Mouse (Mus musculus) induced T-regulatory cell, adult 2 months (primary cell): Measurements from ENCODE around the gene Cd3e.

Experiments used
- DNase-seq: peaks from one replicate; pipeline ENCODE4 v3.0.0-alpha.2; 2012; ENCODE audit warnings: low read depth

Cd3e gene

GRCm38 (mm10) chr9:45015841-45016240 is 6.4 kb upstream of the Cd3e start:
- DNase-seq = peak; percentile 42

GRCm38 (mm10) chr9:45014879-45015278 is 5.5 kb upstream of the Cd3e start:
- peak; percentile 74 for DNase-seq

GRCm38 (mm10) chr9:45011291-45011690 is 1.9 kb upstream of the Cd3e start:
- DNase-seq = no peak

GRCm38 (mm10) chr9:45010461-45010860 is 1.0 kb upstream of the Cd3e start:
- DNase-seq = peak; percentile 82

GRCm38 (mm10) chr9:45008342-45008741 is 1.1 kb downstream of the Cd3e start:
- DNase-seq = peak; percentile 68

- DNase-seq = peak; percentile 51
Observed at GRCm38 (mm10) chr9:45007404-45007803, 2.0 kb downstream of the Cd3e start.

GRCm38 (mm10) chr9:45000249-45000648 is 9.2 kb downstream of the Cd3e start:
- DNase-seq = no peak

GRCm38 (mm10) chr9:44999776-45000175 is 9.7 kb downstream of the Cd3e start:
- DNase-seq = no peak

GRCm38 (mm10) chr9:44999171-44999570 is 10.3 kb downstream of the Cd3e start:
- no peak for DNase-seq

GRCm38 (mm10) chr9:44998138-44998537 is 11.3 kb downstream of the Cd3e start:
- DNase-seq = peak; percentile 42

GRCm38 (mm10) chr9:44996590-44996989 is 12.8 kb downstream of the Cd3e start:
- no peak for DNase-seq

GRCm38 (mm10) chr9:44994962-44995361 is 14.5 kb downstream of the Cd3e start:
- DNase-seq = no peak

GRCm38 (mm10) chr9:44993268-44993667 is 16.2 kb downstream of the Cd3e start:
- no peak for DNase-seq

GRCm38 (mm10) chr9:44992271-44992670 is 17.2 kb downstream of the Cd3e start:
- DNase-seq = no peak

GRCm38 (mm10) chr9:44991821-44992220 is 17.6 kb downstream of the Cd3e start:
- no peak for DNase-seq

GRCm38 (mm10) chr9:44986976-44987375 is 22.5 kb downstream of the Cd3e start:
- DNase-seq = no peak

GRCm38 (mm10) chr9:44986242-44986781 is 23.1 kb downstream of the Cd3e start:
- DNase-seq = peak; percentile 99

- peak; percentile 80 for DNase-seq
Observed at GRCm38 (mm10) chr9:44985721-44986161, 23.7 kb downstream of the Cd3e start.

- peak; percentile 40 for DNase-seq
Observed at GRCm38 (mm10) chr9:44983001-44983400, 26.4 kb downstream of the Cd3e start.

GRCm38 (mm10) chr9:44982531-44982930 is 26.9 kb downstream of the Cd3e start:
- peak; percentile 68 for DNase-seq

GRCm38 (mm10) chr9:44982081-44982480 is 27.3 kb downstream of the Cd3e start:
- peak; percentile 73 for DNase-seq

GRCm38 (mm10) chr9:44981676-44982075 is 27.8 kb downstream of the Cd3e start, which contains the start of gene Cd3d:
Gene Cd3d (plus strand): TSS chr9:44981786.
- DNase-seq = peak; percentile 80

GRCm38 (mm10) chr9:44981104-44981503 is 28.3 kb downstream of the Cd3e start:
- peak; percentile 62 for DNase-seq

- peak; percentile 90 for DNase-seq
Observed at GRCm38 (mm10) chr9:44980242-44980641, 29.2 kb downstream of the Cd3e start, which contains the start of gene Cd3g. Gene Cd3g (minus strand): TSS chr9:44980431.
